Mouse (Mus musculus): ENCODE data around the gene Wscd1. TPM values are rescaled to one million over a fixed set of nuclear protein-coding genes. Genes with fewer than 3 reads are reported as not detected.

Wscd1 gene
- polyA plus RNA-seq, 1 experiment from 2014 or later: 69.5 TPM

GRCm38 (mm10) chr11:71756325-71756724, 6.6 kb downstream of the Wscd1 start:
- H3K4me1 ChIP-seq (replicated peaks): peaks cover 99% of the 10 kb centered on the region

GRCm38 (mm10) chr11:71758211-71759110, 8.7 kb downstream of the Wscd1 start:
- peak; percentile 89 for DNase-seq (ENCODE audit: low spot score)
- 20% methylated on average over 21 of the region's 21 CpGs for WGBS
- peaks cover 30% of the 10 kb centered on the region for H3K36me3 ChIP-seq
- peak overlapping the region; percentile 92 for H3K27ac ChIP-seq
- H3K4me1 ChIP-seq (replicated peaks): peaks cover 98% of the 10 kb centered on the region
- H3K9me3 ChIP-seq: no peaks in the 10 kb centered on the region
- peak overlapping the region; percentile 32 for H3K4me3 ChIP-seq
- H3K27me3 ChIP-seq (ENCODE audit: insufficient read depth, poor library complexity, severe bottlenecking): no peaks in the 10 kb centered on the region; the same call in 1 of the 2 replicates

More at GRCm38 (mm10) chr11:71756325-71756724, 6.6 kb downstream of the Wscd1 start:
- Histone ChIP-seq H3K27me3 (ENCODE audit: insufficient read depth, poor library complexity, severe bottlenecking) (peaks cover 18% of the 10 kb centered on the region), H3K36me3 (peaks cover 18% of the 10 kb centered on the region), H3K9me3 (no peaks in the 10 kb centered on the region), H3K27ac (peak overlapping the region; percentile 82), H3K4me3 (no peak overlapping the region)
- DNase-seq (ENCODE audit: low spot score): no peak
- WGBS: 49% methylated on average over 3 of the region's 3 CpGs

- peak overlapping the region; percentile 79 for H3K27ac ChIP-seq
- DNase-seq (ENCODE audit: low spot score): no peak
- H3K36me3 ChIP-seq: peaks cover 39% of the 10 kb centered on the region
- H3K9me3 ChIP-seq: no peaks in the 10 kb centered on the region
- peaks cover 97% of the 10 kb centered on the region for H3K4me1 ChIP-seq (replicated peaks)
- no peak overlapping the region for H3K4me3 ChIP-seq
- WGBS: 82% methylated on average over 9 of the region's 9 CpGs
- H3K27me3 ChIP-seq (ENCODE audit: insufficient read depth, poor library complexity, severe bottlenecking): no peaks in the 10 kb centered on the region; the same call in 1 of the 2 replicates
Measured at GRCm38 (mm10) chr11:71760991-71761390, 11.3 kb downstream of the Wscd1 start.

GRCm38 (mm10) chr11:71763154-71763553, 13.4 kb downstream of the Wscd1 start:
- no peaks in the 10 kb centered on the region for H3K9me3 ChIP-seq
- WGBS: 18% methylated on average over 5 of the region's 5 CpGs
- H3K27ac ChIP-seq: peak overlapping the region; percentile 86

GRCm38 (mm10) chr11:71763651-71764275, 14.0 kb downstream of the Wscd1 start:
- Histone ChIP-seq H3K9me3 (no peaks in the 10 kb centered on the region), H3K4me1 (replicated peaks) (peaks cover 71% of the 10 kb centered on the region), H3K27ac (peak overlapping the region; percentile 86), H3K36me3 (peaks cover 67% of the 10 kb centered on the region), H3K27me3 (ENCODE audit: insufficient read depth, poor library complexity, severe bottlenecking) (no peaks in the 10 kb centered on the region; the same call in 1 of the 2 replicates), H3K4me3 (no peak overlapping the region)
- WGBS: 37% methylated on average over 5 of the region's 5 CpGs
- DNase-seq (ENCODE audit: low spot score): peak; percentile 16

More at GRCm38 (mm10) chr11:71763154-71763553, 13.4 kb downstream of the Wscd1 start:
- Histone ChIP-seq H3K27me3 (ENCODE audit: insufficient read depth, poor library complexity, severe bottlenecking) (no peaks in the 10 kb centered on the region; the same call in 1 of the 2 replicates), H3K4me3 (no peak overlapping the region), H3K36me3 (peaks cover 61% of the 10 kb centered on the region), H3K4me1 (replicated peaks) (peaks cover 77% of the 10 kb centered on the region)
- DNase-seq (ENCODE audit: low spot score): peak; percentile 42

- H3K27me3 ChIP-seq (ENCODE audit: insufficient read depth, poor library complexity, severe bottlenecking): no peaks in the 10 kb centered on the region; the same call in 1 of the 2 replicates
- no peak overlapping the region for H3K4me3 ChIP-seq
- H3K4me1 ChIP-seq (replicated peaks): peaks cover 67% of the 10 kb centered on the region
- H3K27ac ChIP-seq: peak overlapping the region; percentile 86
- DNase-seq (ENCODE audit: low spot score): no peak
- 71% methylated on average over 2 of the region's 2 CpGs for WGBS
- H3K9me3 ChIP-seq: no peaks in the 10 kb centered on the region
- peaks cover 74% of the 10 kb centered on the region for H3K36me3 ChIP-seq
Measured at GRCm38 (mm10) chr11:71764743-71765142, 15.0 kb downstream of the Wscd1 start.

- no peaks in the 10 kb centered on the region; the same call in 1 of the 2 replicates for H3K27me3 ChIP-seq (ENCODE audit: insufficient read depth, poor library complexity, severe bottlenecking)
- H3K9me3 ChIP-seq: no peaks in the 10 kb centered on the region
- peaks cover 74% of the 10 kb centered on the region for H3K36me3 ChIP-seq
- 71% methylated on average over 6 of the region's 6 CpGs for WGBS
- H3K27ac ChIP-seq: peak overlapping the region; percentile 86
- no peak overlapping the region for H3K4me3 ChIP-seq
- no peak for DNase-seq (ENCODE audit: low spot score)
- peaks cover 67% of the 10 kb centered on the region for H3K4me1 ChIP-seq (replicated peaks)
Measured at GRCm38 (mm10) chr11:71765335-71765734, 15.6 kb downstream of the Wscd1 start.

- no peak overlapping the region for H3K4me3 ChIP-seq
- peaks cover 62% of the 10 kb centered on the region for H3K4me1 ChIP-seq (replicated peaks)
- 0 out of 2 replicates have a peak overlapping the region, but pooled peaks have one; percentile 35 for H3K27ac ChIP-seq
- H3K27me3 ChIP-seq (ENCODE audit: insufficient read depth, poor library complexity, severe bottlenecking): no peaks in the 10 kb centered on the region
- no peaks in the 10 kb centered on the region for H3K9me3 ChIP-seq
- no peak for DNase-seq (ENCODE audit: low spot score)
- peaks cover 74% of the 10 kb centered on the region for H3K36me3 ChIP-seq
- 98% methylated on average over 1 of the region's 1 CpGs for WGBS
Measured at GRCm38 (mm10) chr11:71766380-71766779, 16.7 kb downstream of the Wscd1 start.

- Histone ChIP-seq H3K36me3 (peaks cover 77% of the 10 kb centered on the region), H3K9me3 (no peaks in the 10 kb centered on the region), H3K4me1 (replicated peaks) (peaks cover 63% of the 10 kb centered on the region), H3K27me3 (ENCODE audit: insufficient read depth, poor library complexity, severe bottlenecking) (no peaks in the 10 kb centered on the region), H3K4me3 (no peak overlapping the region), H3K27ac (no peak overlapping the region)
- no peak for DNase-seq (ENCODE audit: low spot score)
- WGBS: 95% methylated on average over 3 of the region's 3 CpGs
Measured at GRCm38 (mm10) chr11:71767726-71768125, 18.0 kb downstream of the Wscd1 start.

GRCm38 (mm10) chr11:71769744-71770143, 20.0 kb downstream of the Wscd1 start:
- Histone ChIP-seq H3K4me3 (no peak overlapping the region), H3K27ac (no peak overlapping the region), H3K36me3 (peaks cover 95% of the 10 kb centered on the region), H3K4me1 (replicated peaks) (peaks cover 52% of the 10 kb centered on the region), H3K27me3 (ENCODE audit: insufficient read depth, poor library complexity, severe bottlenecking) (no peaks in the 10 kb centered on the region), H3K9me3 (no peaks in the 10 kb centered on the region)
- 66% methylated on average over 8 of the region's 8 CpGs for WGBS
- DNase-seq (ENCODE audit: low spot score): no peak

GRCm38 (mm10) chr11:71770479-71770878, 20.8 kb downstream of the Wscd1 start:
- Histone ChIP-seq H3K4me3 (no peak overlapping the region), H3K9me3 (no peaks in the 10 kb centered on the region), H3K36me3 (peaks cover 98% of the 10 kb centered on the region), H3K4me1 (replicated peaks) (peaks cover 44% of the 10 kb centered on the region), H3K27ac (no peak overlapping the region), H3K27me3 (ENCODE audit: insufficient read depth, poor library complexity, severe bottlenecking) (no peaks in the 10 kb centered on the region)
- no peak for DNase-seq (ENCODE audit: low spot score)
- 80% methylated on average over 2 of the region's 2 CpGs for WGBS

- 80% methylated on average over 7 of the region's 7 CpGs for WGBS
- Histone ChIP-seq H3K27ac (no peak overlapping the region), H3K27me3 (ENCODE audit: insufficient read depth, poor library complexity, severe bottlenecking) (no peaks in the 10 kb centered on the region), H3K9me3 (no peaks in the 10 kb centered on the region), H3K4me1 (replicated peaks) (peaks cover 40% of the 10 kb centered on the region), H3K4me3 (no peak overlapping the region), H3K36me3 (peaks cover 98% of the 10 kb centered on the region)
- DNase-seq (ENCODE audit: low spot score): no peak
Measured at GRCm38 (mm10) chr11:71771074-71771473, 21.4 kb downstream of the Wscd1 start.

GRCm38 (mm10) chr11:71772056-71772455, 22.3 kb downstream of the Wscd1 start:
- DNase-seq (ENCODE audit: low spot score): no peak
- Histone ChIP-seq H3K27ac (peak overlapping the region; percentile 76), H3K4me1 (replicated peaks) (peaks cover 40% of the 10 kb centered on the region), H3K27me3 (ENCODE audit: insufficient read depth, poor library complexity, severe bottlenecking) (no peaks in the 10 kb centered on the region), H3K36me3 (peaks cover 97% of the 10 kb centered on the region), H3K9me3 (no peaks in the 10 kb centered on the region), H3K4me3 (no peak overlapping the region)
- WGBS: 49% methylated on average over 6 of the region's 6 CpGs

Measured in hindbrain, embryonic 10.5 days (tissue).